Mouse (Mus musculus) testis, adult 2 months (tissue): ENCODE data around the gene Agpat4. TPM values are rescaled to one million over a fixed set of nuclear protein-coding genes. Genes with fewer than 3 reads are reported as not detected.
A peak's percentile ranks its signal among the peaks of the same experiment; 100 is the strongest.

Source experiments
- H3K27ac ChIP-seq: fragments of 200-500 bp; 2 replicates; pipeline ENCODE4 v1.5.1; 2012; ENCODE audit warnings: low read depth, low read length; ENCODE audit not compliant: control insufficient read depth, insufficient read depth
- H3K27me3 ChIP-seq: fragments of 200-500 bp; 2 replicates; pipeline ENCODE4 v1.6.1; 2012; ENCODE audit warnings: mild to moderate bottlenecking, low read length, moderate library complexity; ENCODE audit not compliant: control insufficient read depth, insufficient read depth
- H3K36me3 ChIP-seq: fragments of 200-500 bp; 2 replicates; pipeline ENCODE4 v1.6.1; 2012; ENCODE audit warnings: mild to moderate bottlenecking, low read length; ENCODE audit not compliant: control insufficient read depth, insufficient read depth
- H3K4me1 ChIP-seq: fragments of 200-500 bp; 2 replicates; pipeline ENCODE4 v1.6.1; 2012; ENCODE audit warnings: low read length; ENCODE audit not compliant: control insufficient read depth, insufficient read depth
- H3K4me3 ChIP-seq: fragments of 200-500 bp; 2 replicates; pipeline ENCODE4 v1.5.1; 2012; ENCODE audit warnings: low read depth, mild to moderate bottlenecking, low read length, moderate library complexity, mixed read lengths; ENCODE audit not compliant: control insufficient read depth
- CTCF ChIP-seq: fragments of 200-500 bp; IDR thresholded peaks from 2 replicates; pipeline ENCODE4 v1.5.1; 2012; ENCODE audit warnings: low read depth, mild to moderate bottlenecking, inconsistent platforms, low read length, moderate library complexity; ENCODE audit not compliant: control insufficient read depth, insufficient read depth, insufficient replicate concordance
- POLR2A ChIP-seq: fragments of 200-500 bp; IDR thresholded peaks from 2 replicates; pipeline ENCODE4 v1.6.1; 2012; ENCODE audit warnings: low read depth, mild to moderate bottlenecking, inconsistent platforms, low read length, moderate library complexity; ENCODE audit not compliant: control insufficient read depth
- polyA plus RNA-seq: library from polyadenylated mRNA; depleted of rRNA; stranded (reverse); fragments of >200 nt; gene quantifications from 2 replicates; pipeline ENCODE4 v1.2.3, GENCODE M21; 2012; rRNA removed

The Agpat4 gene
- polyA plus RNA-seq, result 10.8 and 18.4 TPM in 2 replicates

DNA sequence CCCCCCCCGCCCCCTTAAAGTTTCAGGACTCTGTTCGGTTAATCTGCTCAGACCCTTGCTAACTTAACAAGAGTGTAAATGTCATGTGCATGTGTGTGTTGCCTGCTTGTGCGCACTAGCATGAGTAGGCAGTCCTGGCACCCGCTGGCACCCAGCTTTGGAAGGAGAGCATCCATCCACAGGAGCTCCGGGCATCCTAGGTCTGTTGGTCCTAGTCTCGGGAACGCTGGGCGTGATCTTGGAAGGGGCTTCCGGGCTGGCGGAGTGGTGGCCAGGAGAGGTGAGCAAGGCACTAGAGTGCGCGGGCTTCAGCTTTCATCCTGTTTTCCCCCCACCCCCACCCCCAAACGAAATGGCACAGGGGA lies at the start of gene Agpat4:
Agpat4 (plus strand) TSS at position 144 of the 365 bp plus-strand sequence.
- Histone ChIP-seq H3K27ac (no peak within 1 kb of the TSS), H3K27me3 (no peaks in the 10 kb centered on the region), H3K36me3 (no peaks in the 10 kb centered on the region), H3K4me1 (peaks cover 6% of the 10 kb centered on the region), H3K4me3 (peak within 1 kb of the TSS; percentile 78)
- TF ChIP-seq POLR2A (no peak), CTCF (no peak)

DNA sequence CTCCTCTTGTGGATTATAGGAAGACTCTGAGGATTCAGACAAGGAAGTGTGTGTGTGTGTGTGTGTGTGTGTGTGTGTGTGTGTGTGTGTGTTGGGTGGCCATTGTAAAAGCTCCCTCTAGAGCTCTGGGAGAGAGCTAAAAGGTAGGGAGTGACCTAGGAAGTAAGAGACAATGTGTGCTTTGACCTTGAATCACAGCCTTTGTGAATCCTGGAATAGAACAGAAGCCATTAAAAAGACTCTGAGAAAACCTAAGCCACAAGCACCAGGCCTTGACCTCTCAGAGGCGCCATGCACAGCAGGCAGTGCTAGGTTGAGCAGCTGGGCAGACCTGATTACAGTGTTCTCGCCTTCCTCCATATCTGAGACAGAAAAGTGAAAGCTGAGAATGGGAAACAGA lies 41.7 kb upstream of the Agpat4 start:
- TF ChIP-seq CTCF, result no peak
- no peak for TF ChIP-seq POLR2A
- no peak overlapping the region for H3K4me3 ChIP-seq
- no peaks in the 10 kb centered on the region for H3K27me3 ChIP-seq
- peaks cover 5% of the 10 kb centered on the region; the same call in 1 of the 2 replicates for H3K4me1 ChIP-seq
- no peaks in the 10 kb centered on the region for H3K36me3 ChIP-seq
- H3K27ac ChIP-seq, result no peak overlapping the region

DNA sequence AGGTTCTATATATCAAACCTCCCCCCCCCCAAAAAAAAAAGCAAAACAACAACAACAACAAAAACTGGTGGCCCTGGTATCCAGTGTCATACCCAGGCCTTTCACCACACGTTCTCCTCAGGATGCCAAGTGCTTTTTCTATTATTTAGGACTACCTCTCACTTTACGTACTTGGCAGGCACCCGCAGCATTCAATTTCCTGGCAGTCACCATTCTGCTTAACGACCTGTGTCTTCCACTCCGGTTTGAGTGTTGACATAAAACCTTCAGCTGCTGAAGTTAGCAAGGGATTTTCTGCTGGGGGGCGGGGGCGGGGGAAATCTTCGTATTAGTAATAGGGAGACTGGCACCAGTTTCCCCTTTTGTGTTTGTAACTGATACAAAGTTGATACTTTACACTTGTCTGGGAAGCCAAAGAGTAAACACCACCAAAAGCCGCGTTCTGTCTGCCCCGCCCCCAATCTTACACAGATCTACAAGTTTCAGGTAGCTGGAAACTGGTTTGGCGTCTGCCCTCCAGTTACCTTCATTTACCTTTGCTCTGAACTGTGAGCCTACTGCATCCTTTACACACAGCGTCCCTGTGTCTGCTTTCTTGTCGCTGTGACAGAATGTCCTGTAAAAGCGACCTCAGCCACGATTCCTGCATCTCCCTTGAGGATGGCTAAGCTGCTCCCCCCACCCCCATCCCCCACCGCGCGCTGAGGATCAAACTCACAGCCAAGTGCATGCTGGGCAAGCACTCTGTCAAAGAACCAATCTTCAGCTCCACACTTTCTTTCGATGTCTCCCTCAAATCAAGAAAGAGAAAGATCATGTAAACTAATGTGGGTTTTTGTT lies 37.6 kb upstream of the Agpat4 start:
- Histone ChIP-seq H3K4me1 (peaks cover 5% of the 10 kb centered on the region; the same call in 1 of the 2 replicates), H3K36me3 (no peaks in the 10 kb centered on the region), H3K27ac (no peak overlapping the region), H3K4me3 (peak overlapping the region; percentile 3; the same call in 1 of the 2 replicates), H3K27me3 (no peaks in the 10 kb centered on the region)
- no peak for TF ChIP-seq POLR2A
- no peak for TF ChIP-seq CTCF

DNA sequence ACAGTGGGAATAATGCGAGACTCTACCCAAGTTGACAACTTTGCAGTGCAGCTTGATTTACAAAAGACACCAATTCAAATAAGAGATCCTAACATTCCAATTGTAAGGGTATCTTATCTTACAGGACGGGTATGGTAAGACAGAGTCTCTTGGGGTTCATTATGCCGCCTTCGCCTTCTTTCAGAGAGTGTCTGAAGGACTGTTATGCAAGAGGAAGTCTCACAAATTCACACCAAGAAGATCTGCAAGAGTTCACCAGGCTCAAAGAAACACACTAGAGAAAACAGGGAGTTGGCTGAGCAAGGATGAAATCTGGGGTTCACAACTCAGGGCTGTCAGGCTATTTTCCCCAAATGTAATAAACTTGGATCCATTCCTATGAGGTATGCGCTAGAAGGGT lies 36.3 kb upstream of the Agpat4 start:
- H3K4me3 ChIP-seq, result no peak overlapping the region
- no peaks in the 10 kb centered on the region for H3K36me3 ChIP-seq
- no peak overlapping the region for H3K27ac ChIP-seq
- H3K27me3 ChIP-seq, result no peaks in the 10 kb centered on the region
- TF ChIP-seq CTCF (no peak), POLR2A (no peak)
- peaks cover 5% of the 10 kb centered on the region; the same call in 1 of the 2 replicates for H3K4me1 ChIP-seq

DNA sequence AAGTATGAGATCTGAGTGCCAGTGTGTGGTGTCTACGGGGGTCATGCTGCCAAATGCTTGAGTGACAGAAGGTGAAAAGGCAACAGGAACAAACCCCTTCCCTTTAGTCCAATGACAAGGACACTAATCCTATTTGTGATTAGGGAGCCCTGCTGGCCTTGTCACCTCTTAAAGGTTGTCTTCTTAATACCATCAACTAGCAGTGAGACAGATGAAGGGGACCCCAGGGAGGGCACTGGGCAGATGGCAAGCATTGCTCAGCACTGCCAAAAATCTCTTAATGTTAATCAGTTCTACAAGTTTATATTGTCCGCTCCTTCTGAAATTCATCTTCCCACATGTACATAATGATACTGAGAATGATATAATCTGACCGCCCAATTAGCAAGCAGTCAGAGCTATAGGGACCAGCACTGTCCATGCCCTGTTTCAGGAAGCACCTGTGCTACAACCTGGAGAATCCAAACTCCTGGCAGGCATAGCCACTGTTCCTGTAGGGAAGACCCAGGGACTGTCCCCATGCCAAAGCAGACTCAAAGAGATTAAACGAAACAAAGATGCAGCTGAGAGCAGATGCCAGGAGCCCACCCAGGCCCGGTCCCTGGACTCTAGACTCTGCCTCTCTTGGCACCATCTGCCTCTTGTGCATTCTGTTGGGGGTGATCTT lies 28.1 kb upstream of the Agpat4 start:
- Histone ChIP-seq H3K4me1 (no peaks in the 10 kb centered on the region), H3K36me3 (no peaks in the 10 kb centered on the region), H3K4me3 (no peak overlapping the region), H3K27ac (no peak overlapping the region), H3K27me3 (no peaks in the 10 kb centered on the region)
- TF ChIP-seq POLR2A, result no peak
- no peak for TF ChIP-seq CTCF

DNA sequence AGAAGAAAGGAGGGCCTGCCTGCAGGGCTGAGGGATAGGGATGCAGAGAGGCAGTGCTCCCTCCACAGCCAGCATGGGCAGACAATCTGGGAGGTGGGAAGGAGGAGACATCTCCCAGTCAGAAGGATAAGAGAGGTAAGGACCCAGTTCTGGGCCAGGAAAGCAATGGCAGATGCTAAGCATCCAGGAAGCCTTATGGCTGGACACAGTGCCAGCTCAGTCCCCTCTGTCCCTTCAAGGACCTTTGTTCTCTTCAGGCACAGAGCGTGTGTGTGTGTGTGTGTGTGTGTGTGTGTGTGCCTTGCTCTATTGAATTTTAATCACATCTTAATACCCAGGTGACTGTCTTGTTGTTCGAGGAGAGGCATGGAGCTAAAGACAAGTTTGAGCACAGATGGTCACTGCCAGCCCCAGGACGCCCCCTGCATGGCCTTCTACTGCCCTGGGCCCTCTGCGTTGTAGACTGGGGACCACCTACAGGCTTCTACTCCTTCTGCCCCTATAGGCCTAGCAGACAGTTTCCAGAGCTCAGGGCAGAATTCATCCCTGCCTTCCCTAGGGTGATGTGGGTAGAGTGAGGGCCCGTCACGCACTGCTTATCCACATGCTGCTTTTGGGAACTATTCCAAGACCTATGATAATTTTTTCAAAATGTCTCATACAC lies 25.5 kb upstream of the Agpat4 start:
- Histone ChIP-seq H3K4me3 (no peak overlapping the region), H3K36me3 (no peaks in the 10 kb centered on the region), H3K4me1 (no peaks in the 10 kb centered on the region), H3K27me3 (no peaks in the 10 kb centered on the region), H3K27ac (no peak overlapping the region)
- TF ChIP-seq CTCF (no peak), POLR2A (no peak)

DNA sequence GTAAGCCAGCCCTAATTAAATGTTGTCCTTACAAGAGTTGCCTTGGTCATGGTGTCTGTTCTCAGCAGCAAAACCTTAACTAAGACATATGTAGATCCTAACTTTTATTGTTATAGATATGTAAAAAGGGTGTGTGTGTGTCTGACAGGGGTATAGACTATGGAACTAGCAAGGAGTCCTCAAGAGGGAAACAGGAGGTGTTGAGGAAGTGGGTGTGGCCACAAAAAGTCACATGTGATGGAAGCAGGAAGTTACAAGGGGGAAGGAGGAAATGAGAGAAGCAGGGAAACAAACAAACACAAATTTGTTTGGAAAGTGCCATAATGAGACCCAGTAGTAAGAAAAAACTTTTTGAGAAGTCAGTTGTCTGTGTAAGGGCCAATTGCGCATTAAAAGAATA lies 24.5 kb upstream of the Agpat4 start:
- Histone ChIP-seq H3K36me3 (no peaks in the 10 kb centered on the region), H3K4me3 (no peak overlapping the region), H3K4me1 (no peaks in the 10 kb centered on the region), H3K27ac (no peak overlapping the region), H3K27me3 (no peaks in the 10 kb centered on the region)
- TF ChIP-seq CTCF (no peak), POLR2A (no peak)
